ENCODE assay signal across 9 mouse cellular contexts in the genomic region with DNA sequence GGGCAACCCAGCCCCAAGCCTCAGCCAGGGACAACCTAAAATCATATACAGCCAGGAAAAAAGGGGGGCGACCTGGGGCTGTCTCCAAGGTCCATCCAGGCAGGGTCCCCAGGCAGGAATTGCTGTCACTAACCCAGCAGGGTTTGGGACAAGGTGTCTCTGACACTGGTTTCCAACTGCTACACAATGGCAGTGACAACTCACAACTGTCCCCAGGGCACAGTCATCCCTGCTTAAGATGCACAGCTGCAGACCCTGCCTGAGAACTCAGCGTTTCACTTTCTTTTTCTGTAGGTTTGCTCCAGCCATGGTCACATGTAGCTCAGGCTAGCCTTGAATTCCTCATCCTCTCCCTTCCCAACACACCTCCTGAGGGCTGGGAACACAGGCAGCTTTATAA. TPM values are rescaled to one million over a fixed set of nuclear protein-coding genes. Genes with fewer than 3 reads are reported as not detected.
DNase-seq lines count a peak whose midpoint lies in the region; ATAC-seq and TF ChIP-seq lines count a peak whose summit lies in the region.
"Had no signal": no experiment of that assay in that cellular context is flagged by ENCODE, and none has a peak within 500 bp of the region (broad histone marks: within the 10 kb centered on the region; RNA-seq: fewer than 3 reads in every experiment).

No protein-coding gene starts in this region.

- TF ChIP-seq CTCF in left cerebral cortex, adult 2 months (IDR thresholded peaks at IDR 0.05), result no peak

- H3K36me3 ChIP-seq in embryonic facial prominence, embryonic 13.5 days, result no peaks in the 10 kb centered on the region
- H3K36me3 ChIP-seq in kidney, embryonic 14.5 days (ENCODE audit: control insufficient read depth, insufficient read depth, low read length), result no peaks in the 10 kb centered on the region
- no peaks in the 10 kb centered on the region for H3K36me3 ChIP-seq in midbrain, embryonic 10.5 days

- no peak overlapping the region; the same call in 1 of the 2 replicates for H3K4me3 ChIP-seq in left cerebral cortex, adult 2 months
- peak overlapping the region; percentile 74; the same call in 1 of the 2 replicates for H3K4me3 ChIP-seq in embryonic facial prominence, embryonic 13.5 days
- H3K4me3 ChIP-seq in kidney, embryonic 14.5 days (ENCODE audit: low read length), result no peak overlapping the region; the same call in 1 of the 2 replicates
- peak overlapping the region; percentile 81 for H3K4me3 ChIP-seq in midbrain, embryonic 10.5 days

- H3K27me3 ChIP-seq in embryonic facial prominence, embryonic 13.5 days, result peaks cover 30% of the 10 kb centered on the region
- no peaks in the 10 kb centered on the region for H3K27me3 ChIP-seq in kidney, embryonic 14.5 days (ENCODE audit: control insufficient read depth, insufficient read depth, low read length)
- peaks cover 86% of the 10 kb centered on the region for H3K27me3 ChIP-seq in midbrain, embryonic 10.5 days (ENCODE audit: low read depth, poor library complexity, severe bottlenecking)

- peak; percentile 1 for DNase-seq in left cerebral cortex, postnatal 4 days
- no peak for DNase-seq in left cerebral cortex, adult 2 months (ENCODE audit: extremely low spot score in 1 of 2, low spot score in 2 of 2)
- peak; percentile 44 for DNase-seq in cerebellum, adult 8-10 months
- DNase-seq in midbrain, embryonic 10.5 days (ENCODE audit: low spot score), result peak; percentile 12
- DNase-seq in thymus, postnatal 25 days, result no peak

- no peak for ATAC-seq in embryonic facial prominence, embryonic 13.5 days (ENCODE audit: insufficient number of reproducible peaks, insufficient read depth, low FRiP score, low TSS enrichment, low read depth)
- ATAC-seq in kidney, embryonic 14.5 days (ENCODE audit: low FRiP score, low TSS enrichment), result no peak
- no peak for ATAC-seq in inflammation-experienced regulatory T-cells, adult 6 months

- no peaks in the 10 kb centered on the region for H3K9me3 ChIP-seq in embryonic facial prominence, embryonic 13.5 days
- no peaks in the 10 kb centered on the region for H3K9me3 ChIP-seq in kidney, embryonic 14.5 days (ENCODE audit: control insufficient read depth, low read length)
- H3K9me3 ChIP-seq in midbrain, embryonic 10.5 days (replicated peaks), result no peaks in the 10 kb centered on the region; the same call in 1 of the 2 replicates

- intact Hi-C loops in left cerebral cortex, postnatal 4 days (cut with DNase I), result no loop called here
- intact Hi-C loops in left cerebral cortex, adult 2 months (cut with DNase I), result no loop called here

- 33% methylated on average over 2 of the region's 2 CpGs for WGBS in embryonic facial prominence, embryonic 13.5 days
- WGBS in kidney, embryonic 14.5 days, result 25% methylated on average over 2 of the region's 2 CpGs
- 16% methylated on average over 2 of the region's 2 CpGs for WGBS in midbrain, embryonic 10.5 days

- peak overlapping the region; percentile 89 for H3K4me2 ChIP-seq in embryonic facial prominence, embryonic 13.5 days
- H3K4me2 ChIP-seq in kidney, embryonic 14.5 days (replicated peaks; ENCODE audit: low read depth, low read length), result peak overlapping the region; percentile 81; the same call in 1 of the 2 replicates

- no peak overlapping the region for H3K9ac ChIP-seq in embryonic facial prominence, embryonic 13.5 days
- H3K9ac ChIP-seq in kidney, embryonic 14.5 days (ENCODE audit: low read depth, low read length), result no peak overlapping the region

- H3K4me1 ChIP-seq in embryonic facial prominence, embryonic 13.5 days, result peaks cover 54% of the 10 kb centered on the region
- H3K4me1 ChIP-seq in kidney, embryonic 14.5 days (ENCODE audit: control insufficient read depth, insufficient read depth, low read length), result peaks cover 35% of the 10 kb centered on the region
- peaks cover 68% of the 10 kb centered on the region for H3K4me1 ChIP-seq in midbrain, embryonic 10.5 days

- H3K27ac ChIP-seq in left cerebral cortex, adult 2 months, result no peak overlapping the region; the same call in 1 of the 2 replicates
- H3K27ac ChIP-seq in embryonic facial prominence, embryonic 13.5 days, result no peak overlapping the region
- H3K27ac ChIP-seq in kidney, embryonic 14.5 days (ENCODE audit: low read depth, low read length), result no peak overlapping the region
- H3K27ac ChIP-seq in midbrain, embryonic 10.5 days (replicated peaks), result no peak overlapping the region

RNA-seq across cellular contexts. Expression of gene Nfic, which starts 26.3 kb away (rescaled TPM):
- total RNA-seq in left cerebral cortex, postnatal 4 days (2021), result 10 to 100 TPM; 29.5 to 31.1 TPM
- total RNA-seq in left cerebral cortex, adult 2 months (2021), result 10 to 100 TPM; 93.4 to 94.9 TPM
- 87.0 and 96.1 TPM in 2 replicates for polyA plus RNA-seq in embryonic facial prominence, embryonic 13.5 days (2015; fragmentation: Nextera tagmentation; extraction: Ambion mirVana)
- polyA plus RNA-seq in kidney, embryonic 14.5 days (2014; fragmentation: Nextera tagmentation; extraction: Ambion mirVana), result 47.3 and 59.0 TPM in 2 replicates
- polyA plus RNA-seq in midbrain, embryonic 10.5 days (2016; fragmentation: Nextera tagmentation; extraction: Ambion mirVana), result 8.7 and 11.7 TPM in 2 replicates
- polyA plus RNA-seq in inflammation-experienced regulatory T-cells, adult 6 months (2017; shearing (Covaris generic)), result 10 to 100 TPM; 13.8 to 17.2 (median 15.0) TPM

RNA-seq across cellular contexts. Expression of gene Smim24, which starts 36.2 kb away (rescaled TPM):
- 1 to 10 TPM; 1.5 to 2.3 TPM for total RNA-seq in left cerebral cortex, postnatal 4 days (2021)
- 1 to 10 TPM; 1.3 to 1.4 TPM for total RNA-seq in left cerebral cortex, adult 2 months (2021)
- polyA plus RNA-seq in embryonic facial prominence, embryonic 13.5 days (2015; fragmentation: Nextera tagmentation; extraction: Ambion mirVana), result 3.1 and 7.1 TPM in 2 replicates
- polyA plus RNA-seq in kidney, embryonic 14.5 days (2014; fragmentation: Nextera tagmentation; extraction: Ambion mirVana), result 14.9 and 16.4 TPM in 2 replicates
- 1.7 and 2.3 TPM in 2 replicates for polyA plus RNA-seq in midbrain, embryonic 10.5 days (2016; fragmentation: Nextera tagmentation; extraction: Ambion mirVana)
- polyA plus RNA-seq in inflammation-experienced regulatory T-cells, adult 6 months (2017; shearing (Covaris generic)), result 10 to 100 TPM in 1 of 3 experiments, 1 to 10 TPM in 2; 4.4 to 10.7 (median 9.8) TPM

RNA-seq across cellular contexts. Expression of gene Gm48552, which starts 40.3 kb away (rescaled TPM):
- 1 to 10 TPM; 2.7 to 5.9 TPM for total RNA-seq in left cerebral cortex, postnatal 4 days (2021)
- 1 to 10 TPM; 5.1 to 7.1 TPM for total RNA-seq in left cerebral cortex, adult 2 months (2021)
- 1.2 and 1.5 TPM in 2 replicates for polyA plus RNA-seq in embryonic facial prominence, embryonic 13.5 days (2015; fragmentation: Nextera tagmentation; extraction: Ambion mirVana)
- 0.61 and 1.5 TPM in 2 replicates for polyA plus RNA-seq in kidney, embryonic 14.5 days (2014; fragmentation: Nextera tagmentation; extraction: Ambion mirVana)
- polyA plus RNA-seq in midbrain, embryonic 10.5 days (2016; fragmentation: Nextera tagmentation; extraction: Ambion mirVana), result 1.7 and 2.9 TPM in 2 replicates
- 1 to 10 TPM in 1 of 3 experiments, not detected in 2; 3.1 TPM for polyA plus RNA-seq in inflammation-experienced regulatory T-cells, adult 6 months (2017; shearing (Covaris generic))
- total RNA-seq: neutrophil, adult 5-6 weeks had no signal

RNA-seq across cellular contexts. Expression of gene Gm48551, which starts 44.8 kb away (rescaled TPM):
- total RNA-seq in left cerebral cortex, postnatal 4 days (2021), result 1 to 10 TPM; 3.7 to 4.4 TPM
- 1 to 10 TPM; 2.0 to 3.4 TPM for total RNA-seq in left cerebral cortex, adult 2 months (2021)
- polyA plus RNA-seq in embryonic facial prominence, embryonic 13.5 days (2015; fragmentation: Nextera tagmentation; extraction: Ambion mirVana), result 4.1 and 5.0 TPM in 2 replicates
- polyA plus RNA-seq in kidney, embryonic 14.5 days (2014; fragmentation: Nextera tagmentation; extraction: Ambion mirVana), result 3.5 and 3.8 TPM in 2 replicates
- 2.9 and 3.4 TPM in 2 replicates for polyA plus RNA-seq in midbrain, embryonic 10.5 days (2016; fragmentation: Nextera tagmentation; extraction: Ambion mirVana)
- polyA plus RNA-seq in inflammation-experienced regulatory T-cells, adult 6 months (2017; shearing (Covaris generic)), result 1 to 10 TPM in 2 of 3 experiments, under 1 TPM in 1; 0.60 to 1.9 (median 1.1) TPM

RNA-seq across cellular contexts. Expression of gene Dohh, which starts 44.9 kb away (rescaled TPM):
- total RNA-seq in left cerebral cortex, postnatal 4 days (2021), result 10 to 100 TPM; 58.8 to 61.5 TPM
- total RNA-seq in left cerebral cortex, adult 2 months (2021), result 10 to 100 TPM; 87.1 to 95.1 TPM
- 67.8 and 71.8 TPM in 2 replicates for polyA plus RNA-seq in embryonic facial prominence, embryonic 13.5 days (2015; fragmentation: Nextera tagmentation; extraction: Ambion mirVana)
- polyA plus RNA-seq in kidney, embryonic 14.5 days (2014; fragmentation: Nextera tagmentation; extraction: Ambion mirVana), result 59.2 and 73.9 TPM in 2 replicates
- 93.4 and 98.7 TPM in 2 replicates for polyA plus RNA-seq in midbrain, embryonic 10.5 days (2016; fragmentation: Nextera tagmentation; extraction: Ambion mirVana)
- 10 to 100 TPM in 2 of 3 experiments, 1 to 10 TPM in 1; 9.2 to 17.9 (median 10.9) TPM for polyA plus RNA-seq in inflammation-experienced regulatory T-cells, adult 6 months (2017; shearing (Covaris generic))

Comparison
In these comparisons a context has a peak if more than half of its experiments do, and no peak if none do; other contexts are left out.
1. DNase-seq: peak in left cerebral cortex, postnatal 4 days (single experiment), cerebellum, adult 8-10 months (single experiment) and midbrain, embryonic 10.5 days (single experiment); none in left cerebral cortex, adult 2 months (0 of 2) and thymus, postnatal 25 days (single experiment).
2. H3K4me3 ChIP-seq: peak in embryonic facial prominence, embryonic 13.5 days (single experiment) and midbrain, embryonic 10.5 days (single experiment); none in left cerebral cortex, adult 2 months (single experiment) and kidney, embryonic 14.5 days (single experiment).